Mouse (Mus musculus) midbrain, embryonic 14.5 days (tissue): ENCODE data around the gene AI467606. TPM values are rescaled to one million over a fixed set of nuclear protein-coding genes. Genes with fewer than 3 reads are reported as not detected.
"Not testable (repeated sequence)": the region's sequence is repeated elsewhere in the genome, so short reads cannot be mapped to it uniquely, and the experiment has no call there.

ENCODE experiments used
- ATAC-seq: fragments of 200-750 bp; cut with Nextera tagmentation; 2 replicates; pipeline ENCODE4 v1.8.0; 2017; ENCODE audit warnings: moderate number of reproducible peaks, moderate library complexity; ENCODE audit not compliant: low FRiP score, low TSS enrichment
- DNase-seq: peaks from one replicate; pipeline ENCODE4 v3.0.0-alpha.2; 2015
- H3K27ac ChIP-seq: fragments of 300-500 bp; sonication (generic); replicated peaks from 2 replicates; pipeline ENCODE4 v1.5.1; 2014; ENCODE audit warnings: mild to moderate bottlenecking, low read depth, low read length, moderate library complexity
- H3K27me3 ChIP-seq: fragments of 300-500 bp; sonication (generic); 2 replicates; pipeline ENCODE4 v1.6.1; 2014; ENCODE audit warnings: low read length, control low read depth, mixed read lengths; ENCODE audit not compliant: control insufficient read depth, insufficient read depth
- H3K36me3 ChIP-seq: fragments of 300-500 bp; sonication (generic); 2 replicates; pipeline ENCODE4 v1.6.1; 2014; ENCODE audit warnings: low read length, control low read depth; ENCODE audit not compliant: control insufficient read depth, insufficient read depth
- H3K4me1 ChIP-seq: fragments of 300-500 bp; sonication (generic); 2 replicates; pipeline ENCODE4 v1.6.1; 2014; ENCODE audit warnings: mild to moderate bottlenecking, antibody characterized with exemption, low read length, control low read depth; ENCODE audit not compliant: control insufficient read depth, insufficient read depth
- H3K4me2 ChIP-seq: fragments of 300-500 bp; sonication (generic); 2 replicates; pipeline ENCODE4 v1.6.1; 2014; ENCODE audit warnings: mild to moderate bottlenecking, low read length, moderate library complexity
- H3K4me3 ChIP-seq: fragments of 300-500 bp; sonication (generic); replicated peaks from 2 replicates; pipeline ENCODE4 v1.5.1; 2014; ENCODE audit warnings: low read depth, low read length
- H3K9ac ChIP-seq: fragments of 300-500 bp; sonication (generic); replicated peaks from 2 replicates; pipeline ENCODE4 v1.6.1; 2014; ENCODE audit warnings: mild to moderate bottlenecking, low read length, moderate library complexity
- H3K9me3 ChIP-seq: fragments of 300-500 bp; sonication (generic); 2 replicates; pipeline ENCODE4 v1.6.1; 2016; ENCODE audit warnings: low read length, control low read depth, mixed read lengths; ENCODE audit not compliant: control insufficient read depth
- WGBS: fragments of 180-500 bp; shearing (Covaris S2); extraction: QIAGEN DNeasy Blood & Tissue Kit; methylation state at CpG from one replicate; pipeline ENCODE4 v1.1.7; 2014; 5-methylcytosine and 5-hydroxymethylcytosine counted together
- polyA plus RNA-seq: library from polyadenylated mRNA; unstranded; fragments of >200 nt; fragmentation: Nextera tagmentation; extraction: Ambion mirVana; gene quantifications from 2 replicates; pipeline ENCODE4 v1.2.1, GENCODE M21; 2014

Gene AI467606
- polyA plus RNA-seq, 1 experiment from 2014 or later: 2.2 TPM

GRCm38 (mm10) chr7:127077692-127078091 is 13.5 kb upstream of the AI467606 start:
- Histone ChIP-seq H3K27ac (no peak overlapping the region), H3K4me1 (no peaks in the 10 kb centered on the region), H3K27me3 (no peaks in the 10 kb centered on the region), H3K4me3 (no peak overlapping the region), H3K9me3 (no peaks in the 10 kb centered on the region), H3K9ac (no peak overlapping the region), H3K4me2 (no peak overlapping the region), H3K36me3 (no peaks in the 10 kb centered on the region)
- DNase-seq: no peak
- no peak for ATAC-seq
- 89% methylated on average over 3 of the region's 3 CpGs for whole genome bisulfite sequencing

GRCm38 (mm10) chr7:127080045-127080444 is 11.1 kb upstream of the AI467606 start:
- no peak for DNase-seq
- WGBS: 72% methylated on average over 3 of the region's 3 CpGs
- H3K9me3 ChIP-seq: no peaks in the 10 kb centered on the region

GRCm38 (mm10) chr7:127082271-127082670 is 8.9 kb upstream of the AI467606 start:
- H3K4me3 ChIP-seq: no peak overlapping the region
- no peaks in the 10 kb centered on the region for H3K4me1 ChIP-seq
- no peaks in the 10 kb centered on the region for H3K36me3 ChIP-seq
- no peaks in the 10 kb centered on the region for H3K27me3 ChIP-seq
- no peak overlapping the region for H3K27ac ChIP-seq
- H3K9me3 ChIP-seq: no peaks in the 10 kb centered on the region
- 86% methylated on average over 8 of the region's 8 CpGs for WGBS
- ATAC-seq: no peak
- no peak overlapping the region for H3K4me2 ChIP-seq
- no peak overlapping the region for H3K9ac ChIP-seq
- DNase-seq: no peak

More at GRCm38 (mm10) chr7:127080045-127080444, 11.1 kb upstream of the AI467606 start:
- no peak for ATAC-seq
- Histone ChIP-seq H3K27ac (no peak overlapping the region), H3K27me3 (no peaks in the 10 kb centered on the region), H3K4me2 (no peak overlapping the region), H3K36me3 (no peaks in the 10 kb centered on the region), H3K9ac (no peak overlapping the region), H3K4me1 (no peaks in the 10 kb centered on the region), H3K4me3 (no peak overlapping the region)

GRCm38 (mm10) chr7:127082995-127083394 is 8.2 kb upstream of the AI467606 start:
- no peaks in the 10 kb centered on the region for H3K9me3 ChIP-seq
- DNase-seq (no peak), ATAC-seq (no peak)
- no peak overlapping the region for H3K4me2 ChIP-seq
- no peak overlapping the region for H3K4me3 ChIP-seq
- H3K4me1 ChIP-seq: no peaks in the 10 kb centered on the region
- no peak overlapping the region for H3K9ac ChIP-seq
- no peaks in the 10 kb centered on the region for H3K36me3 ChIP-seq
- H3K27me3 ChIP-seq: no peaks in the 10 kb centered on the region
- WGBS: 55% methylated on average over 2 of the region's 2 CpGs
- no peak overlapping the region for H3K27ac ChIP-seq

GRCm38 (mm10) chr7:127083689-127084088 is 7.5 kb upstream of the AI467606 start:
- Histone ChIP-seq H3K4me3 (no peak overlapping the region), H3K27ac (no peak overlapping the region), H3K4me2 (no peak overlapping the region), H3K9ac (no peak overlapping the region), H3K9me3 (no peaks in the 10 kb centered on the region), H3K27me3 (no peaks in the 10 kb centered on the region), H3K4me1 (no peaks in the 10 kb centered on the region), H3K36me3 (no peaks in the 10 kb centered on the region)
- no peak for DNase-seq
- 89% methylated on average over 4 of the region's 4 CpGs for WGBS
- ATAC-seq: no peak

GRCm38 (mm10) chr7:127084794-127085193 is 6.4 kb upstream of the AI467606 start:
- Histone ChIP-seq H3K9me3 (no peaks in the 10 kb centered on the region), H3K36me3 (no peaks in the 10 kb centered on the region), H3K9ac (no peak overlapping the region), H3K4me1 (0 out of 2 replicates have a peak, but pooled peaks cover 4% of the 10 kb centered on the region), H3K4me2 (no peak overlapping the region), H3K27me3 (no peaks in the 10 kb centered on the region), H3K4me3 (no peak overlapping the region), H3K27ac (no peak overlapping the region)
- WGBS: 76% methylated on average over 2 of the region's 2 CpGs
- ATAC-seq: no peak
- DNase-seq: no peak

- H3K9ac ChIP-seq, DNase-seq, H3K27ac ChIP-seq, H3K9me3 ChIP-seq, H3K4me1 ChIP-seq, H3K4me3 ChIP-seq, H3K36me3 ChIP-seq, ATAC-seq, H3K4me2 ChIP-seq, H3K27me3 ChIP-seq: not testable (repeated sequence)
- WGBS: 82% methylated on average over 6 of the region's 6 CpGs
Measured at GRCm38 (mm10) chr7:127085751-127086150, 5.4 kb upstream of the AI467606 start.

GRCm38 (mm10) chr7:127087278-127088010 is 3.7 kb upstream of the AI467606 start, which contains the start of gene Zg16:
TSS of gene Zg16 (minus strand) at chr7:127087328.
- ATAC-seq: not testable (repeated sequence)
- WGBS: 86% methylated on average over 6 of the region's 6 CpGs

GRCm38 (mm10) chr7:127088083-127088482 is 3.1 kb upstream of the AI467606 start:
- ATAC-seq: no peak
- no peak overlapping the region for H3K4me2 ChIP-seq
- 97% methylated on average over 3 of the region's 3 CpGs for WGBS
- no peak overlapping the region for H3K27ac ChIP-seq
- DNase-seq: no peak
- no peaks in the 10 kb centered on the region for H3K36me3 ChIP-seq
- no peak overlapping the region for H3K4me3 ChIP-seq
- H3K4me1 ChIP-seq: 0 out of 2 replicates have a peak, but pooled peaks cover 4% of the 10 kb centered on the region
- H3K9me3 ChIP-seq: no peaks in the 10 kb centered on the region
- no peak overlapping the region for H3K9ac ChIP-seq
- H3K27me3 ChIP-seq: no peaks in the 10 kb centered on the region

More at GRCm38 (mm10) chr7:127087278-127088010, 3.7 kb upstream of the AI467606 start, which contains the start of gene Zg16:
- not testable (repeated sequence) for DNase-seq, H3K4me1 ChIP-seq, H3K4me3 ChIP-seq, H3K4me2 ChIP-seq, H3K27ac ChIP-seq, H3K27me3 ChIP-seq, H3K36me3 ChIP-seq, H3K9me3 ChIP-seq, H3K9ac ChIP-seq
